ENCODE assay signal across 9 mouse cellular contexts in the genomic region with DNA sequence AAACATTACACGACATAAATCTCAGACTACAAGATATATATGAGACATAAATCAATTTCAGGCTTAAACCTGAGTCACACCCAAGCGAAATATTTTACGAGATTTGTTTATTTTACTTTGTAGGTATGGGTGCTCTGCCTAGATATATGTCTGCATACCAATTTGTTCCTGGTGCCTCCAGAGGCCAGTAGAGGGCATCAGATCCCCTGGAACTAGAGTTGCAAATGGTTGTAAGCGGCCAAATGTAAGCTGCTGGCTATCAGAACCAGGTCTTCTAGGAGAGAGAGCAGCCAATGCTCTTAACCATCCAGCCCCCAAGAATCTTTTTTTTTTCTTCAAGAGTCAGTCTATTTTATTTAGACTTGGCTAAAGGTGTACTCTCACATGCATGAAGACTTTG. TPM values are rescaled to one million over a fixed set of nuclear protein-coding genes. Genes with fewer than 3 reads are reported as not detected.
DNase-seq lines count a peak whose midpoint lies in the region; ATAC-seq lines count a peak whose summit lies in the region.
"Had no signal": no experiment of that assay in that cellular context is flagged by ENCODE, and none has a peak within 500 bp of the region (broad histone marks: within the 10 kb centered on the region; RNA-seq: fewer than 3 reads in every experiment).

No protein-coding gene starts in this region.

- no peak overlapping the region for H3K9ac ChIP-seq in hindbrain, embryonic 11.5 days (ENCODE audit: low read depth, low read length)
- H3K9ac ChIP-seq in hindbrain, embryonic 12.5 days = no peak overlapping the region
- no peak overlapping the region for H3K9ac ChIP-seq in forebrain, embryonic 16.5 days (replicated peaks; ENCODE audit: low read depth, low read length)

- H3K4me2 ChIP-seq in hindbrain, embryonic 11.5 days (replicated peaks; ENCODE audit: low read depth, low read length) = no peak overlapping the region
- H3K4me2 ChIP-seq in hindbrain, embryonic 12.5 days (replicated peaks) = no peak overlapping the region
- no peak overlapping the region for H3K4me2 ChIP-seq in forebrain, embryonic 16.5 days (ENCODE audit: low read length)

- no peaks in the 10 kb centered on the region for H3K4me1 ChIP-seq in hindbrain, embryonic 11.5 days (replicated peaks; ENCODE audit: control insufficient read depth, insufficient read depth, low read length)
- H3K4me1 ChIP-seq in hindbrain, embryonic 12.5 days = no peaks in the 10 kb centered on the region
- no peaks in the 10 kb centered on the region for H3K4me1 ChIP-seq in forebrain, embryonic 16.5 days (replicated peaks; ENCODE audit: control insufficient read depth, insufficient read depth, low read length)

- WGBS in hindbrain, embryonic 11.5 days = 93% methylated on average over 4 of the region's 4 CpGs
- 84% methylated on average over 4 of the region's 4 CpGs for WGBS in hindbrain, embryonic 12.5 days
- 85% methylated on average over 4 of the region's 4 CpGs for WGBS in forebrain, embryonic 16.5 days

- peaks cover 3% of the 10 kb centered on the region; the same call in 1 of the 2 replicates for H3K36me3 ChIP-seq in hindbrain, embryonic 11.5 days (ENCODE audit: control insufficient read depth, insufficient read depth, low read length)
- H3K36me3 ChIP-seq in hindbrain, embryonic 12.5 days = peaks cover 89% of the 10 kb centered on the region
- peaks cover 32% of the 10 kb centered on the region for H3K36me3 ChIP-seq in forebrain, embryonic 16.5 days (ENCODE audit: control insufficient read depth, insufficient read depth)

- no peak overlapping the region for H3K4me3 ChIP-seq in hindbrain, embryonic 11.5 days (ENCODE audit: low read depth, low read length)
- H3K4me3 ChIP-seq in hindbrain, embryonic 12.5 days = no peak overlapping the region
- H3K4me3 ChIP-seq in forebrain, embryonic 16.5 days (replicated peaks; ENCODE audit: low read length) = no peak overlapping the region
- H3K4me3 ChIP-seq: myocyte had no signal

- no peak for ATAC-seq in hindbrain, embryonic 11.5 days (ENCODE audit: low FRiP score)
- no peak for ATAC-seq in hindbrain, embryonic 12.5 days (ENCODE audit: low FRiP score)
- no peak for ATAC-seq in forebrain, embryonic 16.5 days

- no peaks in the 10 kb centered on the region for H3K27me3 ChIP-seq in hindbrain, embryonic 11.5 days (ENCODE audit: control insufficient read depth, insufficient read depth, low read length)
- H3K27me3 ChIP-seq in hindbrain, embryonic 12.5 days = no peaks in the 10 kb centered on the region
- no peaks in the 10 kb centered on the region for H3K27me3 ChIP-seq in forebrain, embryonic 16.5 days (replicated peaks; ENCODE audit: control insufficient read depth, insufficient read depth, low read length)

- H3K27ac ChIP-seq in hindbrain, embryonic 11.5 days (ENCODE audit: low read depth, low read length) = no peak overlapping the region
- H3K27ac ChIP-seq in hindbrain, embryonic 12.5 days = no peak overlapping the region
- H3K27ac ChIP-seq in forebrain, embryonic 16.5 days (ENCODE audit: low read length) = no peak overlapping the region

- no peaks in the 10 kb centered on the region for H3K9me3 ChIP-seq in hindbrain, embryonic 11.5 days (ENCODE audit: control insufficient read depth, low read length)
- H3K9me3 ChIP-seq in hindbrain, embryonic 12.5 days (replicated peaks) = no peaks in the 10 kb centered on the region
- no peaks in the 10 kb centered on the region for H3K9me3 ChIP-seq in forebrain, embryonic 16.5 days (ENCODE audit: control insufficient read depth, low read length)

- peak; percentile 55 for DNase-seq in hindbrain, embryonic 11.5 days (ENCODE audit: low spot score)
- peak; percentile 64 for DNase-seq in ES-CJ7 (ENCODE audit: low read depth, low spot score)
- DNase-seq in embryo, embryonic 10 days (ENCODE audit: low spot score) = peak; percentile 47
- DNase-seq in lung, postnatal 36 days = peak; percentile 62
- no peak for DNase-seq in layer of hippocampus, postnatal 36 days
- DNase-seq in layer of hippocampus, adult 9-11 months = no peak

RNA-seq across cellular contexts. Expression of a gene that starts 28.3 kb away (rescaled TPM):
- polyA plus RNA-seq in hindbrain, embryonic 11.5 days (2014; fragmentation: Nextera tagmentation; extraction: Ambion mirVana) = 2.4 and 3.2 TPM in 2 replicates
- 3.6 and 7.1 TPM in 2 replicates for polyA plus RNA-seq in hindbrain, embryonic 12.5 days (2016; fragmentation: Nextera tagmentation; extraction: Ambion mirVana)
- total RNA-seq in layer of hippocampus, postnatal 36 days (2021) = under 1 TPM; 0.43 to 0.60 TPM
- polyA plus RNA-seq in forebrain, embryonic 16.5 days (2015; fragmentation: Nextera tagmentation; extraction: Ambion mirVana) = 0.63 and 0.73 TPM in 2 replicates

RNA-seq across cellular contexts. Expression of a gene that starts 51.7 kb away (rescaled TPM):
- polyA plus RNA-seq in hindbrain, embryonic 11.5 days (2014; fragmentation: Nextera tagmentation; extraction: Ambion mirVana) = 240 and 278 TPM in 2 replicates
- 289 and 297 TPM in 2 replicates for polyA plus RNA-seq in hindbrain, embryonic 12.5 days (2016; fragmentation: Nextera tagmentation; extraction: Ambion mirVana)
- 100 to 1,000 TPM; 440 to 478 TPM for total RNA-seq in layer of hippocampus, postnatal 36 days (2021)
- polyA plus RNA-seq in forebrain, embryonic 16.5 days (2015; fragmentation: Nextera tagmentation; extraction: Ambion mirVana) = 275 and 276 TPM in 2 replicates

Comparison
In these comparisons a context has a peak if more than half of its experiments do, and no peak if none do; other contexts are left out.
1. DNase-seq: peak in hindbrain, embryonic 11.5 days (single experiment), ES-CJ7 (single experiment), embryo, embryonic 10 days (single experiment) and lung, postnatal 36 days (single experiment); none in layer of hippocampus, postnatal 36 days (0 of 2) and layer of hippocampus, adult 9-11 months (single experiment).